Mouse (Mus musculus) erythroblast, embryonic 14.5 days (primary cell): ENCODE measurements around the gene Cib1.

Experiments
- GATA1 ChIP-seq: IDR thresholded peaks from 2 replicates; pipeline ENCODE4 v1.6.1; 2012; ENCODE audit warnings: low read length, inconsistent platforms, mixed read lengths
- TAL1 ChIP-seq: IDR thresholded peaks from 3 replicates; pipeline ENCODE4 v1.6.1; 2012; ENCODE audit warnings: low read length, inconsistent platforms, mixed read lengths

DNA sequence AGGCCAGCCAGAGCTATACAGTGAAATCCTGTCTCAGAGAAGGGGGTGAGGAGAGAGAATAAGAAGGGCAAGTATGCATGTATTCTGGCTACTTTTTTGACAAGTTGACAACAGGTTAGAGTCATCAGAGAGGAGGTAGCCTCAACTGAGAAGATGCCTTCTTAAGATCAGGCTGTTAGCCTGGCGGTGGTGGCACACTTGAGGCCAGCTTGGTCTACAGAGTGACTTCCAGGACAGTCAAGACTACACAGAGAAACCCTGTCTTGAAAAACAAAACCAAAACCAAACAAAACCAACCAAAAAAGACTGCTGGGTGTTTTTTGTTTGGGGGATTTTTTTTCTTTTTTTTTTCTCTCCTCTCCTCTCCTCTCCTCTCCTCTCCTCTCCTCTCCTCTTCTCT, 49.1 kb downstream of the Cib1 start:
- no peak for TF ChIP-seq TAL1
- no peak for TF ChIP-seq GATA1
